Mouse (Mus musculus) liver, embryonic 13.5 days (tissue): Measurements from ENCODE around the gene Large2. TPM values are rescaled to one million over a fixed set of nuclear protein-coding genes. Genes with fewer than 3 reads are reported as not detected.
A peak's percentile ranks its signal among the peaks of the same experiment; 100 is the strongest.

Experiments
- ATAC-seq: fragments of 200-750 bp; cut with Nextera tagmentation; 2 replicates; pipeline ENCODE4 v1.8.0; 2017; ENCODE audit warnings: low read depth, mild to moderate bottlenecking, moderate number of reproducible peaks, moderate library complexity
- DNase-seq: peaks from one replicate; pipeline ENCODE4 v3.0.0; 2022
- H3K27ac ChIP-seq: fragments of 300-500 bp; sonication (generic); 2 replicates; pipeline ENCODE4 v1.5.1; 2015; ENCODE audit warnings: moderate library complexity, mild to moderate bottlenecking, inconsistent platforms
- H3K27me3 ChIP-seq: fragments of 300-500 bp; sonication (generic); 2 replicates; pipeline ENCODE4 v1.6.1; 2015; ENCODE audit warnings: mild to moderate bottlenecking, inconsistent platforms
- H3K36me3 ChIP-seq: fragments of 300-500 bp; sonication (generic); 2 replicates; pipeline ENCODE4 v1.6.1; 2015; ENCODE audit warnings: mild to moderate bottlenecking, inconsistent platforms
- H3K4me1 ChIP-seq: fragments of 300-500 bp; sonication (generic); replicated peaks from 2 replicates; pipeline ENCODE4 v1.6.1; 2015; ENCODE audit warnings: inconsistent platforms
- H3K4me2 ChIP-seq: fragments of 300-500 bp; sonication (generic); 2 replicates; pipeline ENCODE4 v1.6.1; 2015; ENCODE audit warnings: inconsistent platforms, mild to moderate bottlenecking, moderate library complexity
- H3K4me3 ChIP-seq: fragments of 300-500 bp; sonication (generic); replicated peaks from 2 replicates; pipeline ENCODE4 v1.5.1; 2015; ENCODE audit warnings: mild to moderate bottlenecking, inconsistent platforms
- H3K9ac ChIP-seq: fragments of 300-500 bp; sonication (generic); 2 replicates; pipeline ENCODE4 v1.6.1; 2015; ENCODE audit warnings: mild to moderate bottlenecking, inconsistent platforms
- H3K9me3 ChIP-seq: fragments of 300-500 bp; sonication (generic); replicated peaks from 2 replicates; pipeline ENCODE4 v1.6.1; 2016; ENCODE audit warnings: inconsistent platforms
- WGBS: fragments of 180-500 bp; shearing (Covaris S2); methylation state at CpG from one replicate; pipeline ENCODE4 v1.1.7; 2015; ENCODE audit not compliant: insufficient replicate concordance; 5-methylcytosine and 5-hydroxymethylcytosine counted together
- polyA plus RNA-seq: library from polyadenylated mRNA; unstranded; fragments of >200 nt; fragmentation: Nextera tagmentation; extraction: Ambion mirVana; gene quantifications from 2 replicates; pipeline ENCODE4 v1.2.1, GENCODE M21; 2015

Large2 gene
- polyA plus RNA-seq, 1 experiment from 2014 or later, result 1.6 TPM

DNA sequence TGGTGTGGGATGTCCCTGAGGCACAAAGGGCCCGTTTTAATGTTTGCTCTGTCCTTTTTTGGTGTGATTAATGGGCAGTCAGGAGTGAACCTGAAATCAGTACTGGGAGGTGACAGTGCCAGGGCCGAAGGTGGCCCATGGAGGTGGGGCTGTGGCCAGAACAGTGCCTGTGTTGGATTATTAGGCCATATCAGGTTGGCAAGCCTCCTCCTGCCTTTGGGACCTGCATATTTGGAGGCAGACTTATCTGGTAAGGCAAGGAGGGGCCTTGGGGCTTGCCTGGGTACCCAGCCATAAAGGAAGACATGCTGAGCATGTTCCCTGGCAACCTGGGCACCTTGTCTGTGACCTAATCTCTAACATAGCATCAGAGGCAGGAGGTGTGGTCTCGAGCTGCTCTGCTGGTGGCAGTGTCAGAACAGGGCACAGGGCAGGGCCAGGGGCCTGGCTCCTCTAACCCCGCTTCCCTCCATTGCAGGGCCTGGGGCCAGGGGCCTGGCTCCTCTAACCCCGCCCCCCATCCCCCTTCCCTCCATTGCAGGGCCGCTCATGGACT lies 5.9 kb upstream of the Large2 start:
- Histone ChIP-seq H3K4me3 (no peak overlapping the region), H3K4me2 (no peak overlapping the region), H3K27me3 (no peaks in the 10 kb centered on the region), H3K9me3 (no peaks in the 10 kb centered on the region), H3K36me3 (peaks cover 56% of the 10 kb centered on the region), H3K4me1 (peaks cover 16% of the 10 kb centered on the region), H3K27ac (no peak overlapping the region), H3K9ac (no peak overlapping the region)
- whole genome bisulfite sequencing, result 78% methylated on average over 6 of the region's 6 CpGs
- ATAC-seq (no peak), DNase-seq (no peak)

DNA sequence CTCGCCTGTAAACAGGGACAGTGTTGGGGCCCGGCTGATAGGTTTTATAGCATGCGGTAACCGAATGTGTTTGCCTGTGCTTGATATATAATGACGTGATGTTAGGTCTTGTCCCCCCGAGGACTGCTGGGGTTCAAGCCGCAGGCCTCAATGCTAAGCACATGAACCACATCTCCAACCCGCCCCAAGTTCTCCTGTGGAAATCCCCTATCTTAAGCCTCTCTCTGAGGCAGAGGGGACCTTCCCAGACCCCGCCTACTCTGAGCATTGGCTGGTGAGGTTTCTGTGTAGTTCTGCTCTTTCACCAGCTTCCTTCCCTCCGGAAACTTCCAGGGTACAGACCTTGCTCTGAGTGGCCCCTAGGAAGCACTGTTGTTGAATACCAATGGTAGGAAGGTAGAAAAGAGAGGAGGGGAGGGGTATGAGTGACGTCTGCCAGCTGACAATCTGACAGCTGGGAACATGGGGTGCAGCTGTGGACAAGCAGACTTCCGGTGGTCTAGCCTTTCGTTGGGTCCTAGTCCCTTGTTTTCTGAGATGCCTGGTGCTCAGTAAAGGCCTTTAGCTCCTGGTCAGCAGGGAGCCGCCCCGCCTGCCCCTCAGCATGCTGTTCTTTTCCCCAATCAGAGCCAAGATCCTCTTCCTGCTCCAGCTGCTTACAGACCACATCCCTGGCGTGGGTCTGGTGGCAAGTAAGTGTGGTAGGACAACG lies 5.3 kb upstream of the Large2 start:
- 75% methylated on average over 17 of the region's 17 CpGs for WGBS
- H3K9me3 ChIP-seq, result no peaks in the 10 kb centered on the region
- no peak overlapping the region for H3K9ac ChIP-seq
- no peak for ATAC-seq
- no peak for DNase-seq
- H3K36me3 ChIP-seq, result peaks cover 56% of the 10 kb centered on the region
- H3K27ac ChIP-seq, result no peak overlapping the region
- H3K4me1 ChIP-seq, result peaks cover 16% of the 10 kb centered on the region
- H3K4me3 ChIP-seq, result no peak overlapping the region
- no peak overlapping the region for H3K4me2 ChIP-seq
- no peaks in the 10 kb centered on the region for H3K27me3 ChIP-seq

- H3K4me1 ChIP-seq, result peaks cover 28% of the 10 kb centered on the region
- H3K9ac ChIP-seq, result no peak overlapping the region
- ATAC-seq (no peak), DNase-seq (no peak)
- 84% methylated on average over 7 of the region's 7 CpGs for WGBS
- H3K27ac ChIP-seq, result no peak overlapping the region
- H3K27me3 ChIP-seq, result peaks cover 13% of the 10 kb centered on the region
- H3K9me3 ChIP-seq, result no peaks in the 10 kb centered on the region
- no peak overlapping the region for H3K4me2 ChIP-seq
- peaks cover 54% of the 10 kb centered on the region for H3K36me3 ChIP-seq
- H3K4me3 ChIP-seq, result no peak overlapping the region
Observed at GRCm38 (mm10) chr2:92377320-92377719, 2.7 kb upstream of the Large2 start.

- 57% methylated on average over 6 of the region's 6 CpGs for WGBS
- Histone ChIP-seq H3K4me3 (peak overlapping the region; percentile 87), H3K9ac (peak overlapping the region; percentile 88), H3K36me3 (peaks cover 44% of the 10 kb centered on the region), H3K4me1 (peaks cover 31% of the 10 kb centered on the region), H3K9me3 (no peaks in the 10 kb centered on the region), H3K4me2 (peak overlapping the region; percentile 95), H3K27me3 (peaks cover 23% of the 10 kb centered on the region), H3K27ac (peak overlapping the region; percentile 79; the same call in 1 of the 2 replicates)
- ATAC-seq, result no peak
- no peak for DNase-seq
Observed at GRCm38 (mm10) chr2:92376300-92376699, 1.6 kb upstream of the Large2 start.

- Histone ChIP-seq H3K9ac (peak overlapping the region; percentile 88), H3K36me3 (peaks cover 39% of the 10 kb centered on the region), H3K9me3 (no peaks in the 10 kb centered on the region), H3K4me2 (peak overlapping the region; percentile 95), H3K4me3 (peak overlapping the region; percentile 87), H3K4me1 (peaks cover 36% of the 10 kb centered on the region), H3K27me3 (peaks cover 28% of the 10 kb centered on the region), H3K27ac (peak overlapping the region; percentile 79)
- DNase-seq, result no peak
- ATAC-seq, result no peak; the same call in 1 of the 2 replicates
- WGBS, result 4% methylated on average over 10 of the region's 10 CpGs
Observed at GRCm38 (mm10) chr2:92375788-92376187, 1.1 kb upstream of the Large2 start.

GRCm38 (mm10) chr2:92375099-92375623 lies 492 bp upstream of the Large2 start:
- H3K27me3 ChIP-seq, result peaks cover 34% of the 10 kb centered on the region
- peak overlapping the region; percentile 95 for H3K4me2 ChIP-seq
- peak overlapping the region; percentile 88 for H3K9ac ChIP-seq
- under 1% methylated on average over 29 of the region's 29 CpGs for WGBS
- H3K36me3 ChIP-seq, result peaks cover 32% of the 10 kb centered on the region
- ATAC-seq, result peak; percentile 95
- no peaks in the 10 kb centered on the region for H3K9me3 ChIP-seq
- H3K27ac ChIP-seq, result peak overlapping the region; percentile 79
- H3K4me1 ChIP-seq, result peaks cover 41% of the 10 kb centered on the region
- DNase-seq, result peak; percentile 94
- H3K4me3 ChIP-seq, result peak overlapping the region; percentile 87

GRCm38 (mm10) chr2:92373437-92373813 lies 1.2 kb downstream of the Large2 start:
- H3K9ac ChIP-seq, result no peak overlapping the region
- no peak overlapping the region for H3K27ac ChIP-seq
- no peak for ATAC-seq

DNA sequence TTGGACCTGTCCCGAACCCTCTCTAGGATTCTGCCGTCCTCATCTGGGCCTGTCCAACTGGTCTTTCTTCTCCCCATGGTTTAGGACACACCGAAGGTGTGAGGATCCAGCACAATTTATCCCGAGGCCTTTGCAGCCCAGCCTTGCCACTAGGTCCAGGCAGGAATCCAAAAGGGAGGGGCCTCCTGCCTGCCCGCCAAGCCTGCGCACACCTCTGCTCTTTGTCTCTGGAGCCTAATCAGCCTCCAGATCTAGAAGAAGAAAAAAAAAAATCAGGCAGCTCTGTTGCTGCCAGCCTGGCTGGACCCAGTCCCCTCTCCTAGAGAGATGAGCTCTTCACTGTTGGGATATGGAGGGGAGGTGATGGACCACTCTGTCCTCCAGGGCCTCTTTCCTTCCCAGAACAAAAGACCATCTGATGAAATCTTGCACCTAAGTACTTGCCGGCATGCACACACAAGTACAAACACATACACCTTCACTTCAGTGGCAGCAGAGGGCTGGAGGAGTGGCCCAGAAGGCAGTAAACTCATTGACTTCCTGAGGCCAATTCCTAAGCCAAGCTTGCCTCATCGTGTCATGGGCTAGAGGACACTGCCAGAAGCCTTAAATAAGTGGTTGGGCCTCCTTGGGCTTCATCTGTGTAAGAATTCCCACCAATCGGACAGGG lies 1.8 kb downstream of the Large2 start:
- H3K9me3 ChIP-seq, result no peaks in the 10 kb centered on the region
- H3K27me3 ChIP-seq, result peaks cover 56% of the 10 kb centered on the region
- peaks cover 41% of the 10 kb centered on the region for H3K4me1 ChIP-seq
- no peak overlapping the region for H3K4me2 ChIP-seq
- peaks cover 10% of the 10 kb centered on the region for H3K36me3 ChIP-seq
- WGBS, result 57% methylated on average over 9 of the region's 9 CpGs
- DNase-seq (no peak), ATAC-seq (no peak)
- no peak overlapping the region for H3K9ac ChIP-seq
- H3K4me3 ChIP-seq, result no peak overlapping the region
- H3K27ac ChIP-seq, result no peak overlapping the region

More at GRCm38 (mm10) chr2:92373437-92373813, 1.2 kb downstream of the Large2 start:
- H3K4me1 ChIP-seq, result peaks cover 41% of the 10 kb centered on the region
- peaks cover 52% of the 10 kb centered on the region for H3K27me3 ChIP-seq
- no peak for DNase-seq
- H3K4me2 ChIP-seq, result no peak overlapping the region
- no peak overlapping the region for H3K4me3 ChIP-seq
- H3K9me3 ChIP-seq, result no peaks in the 10 kb centered on the region
- peaks cover 15% of the 10 kb centered on the region for H3K36me3 ChIP-seq
- whole genome bisulfite sequencing, result 64% methylated on average over 11 of the region's 11 CpGs

GRCm38 (mm10) chr2:92371971-92372690 lies 2.5 kb downstream of the Large2 start:
- no peak for ATAC-seq
- Histone ChIP-seq H3K27ac (no peak overlapping the region), H3K4me2 (no peak overlapping the region)

DNA sequence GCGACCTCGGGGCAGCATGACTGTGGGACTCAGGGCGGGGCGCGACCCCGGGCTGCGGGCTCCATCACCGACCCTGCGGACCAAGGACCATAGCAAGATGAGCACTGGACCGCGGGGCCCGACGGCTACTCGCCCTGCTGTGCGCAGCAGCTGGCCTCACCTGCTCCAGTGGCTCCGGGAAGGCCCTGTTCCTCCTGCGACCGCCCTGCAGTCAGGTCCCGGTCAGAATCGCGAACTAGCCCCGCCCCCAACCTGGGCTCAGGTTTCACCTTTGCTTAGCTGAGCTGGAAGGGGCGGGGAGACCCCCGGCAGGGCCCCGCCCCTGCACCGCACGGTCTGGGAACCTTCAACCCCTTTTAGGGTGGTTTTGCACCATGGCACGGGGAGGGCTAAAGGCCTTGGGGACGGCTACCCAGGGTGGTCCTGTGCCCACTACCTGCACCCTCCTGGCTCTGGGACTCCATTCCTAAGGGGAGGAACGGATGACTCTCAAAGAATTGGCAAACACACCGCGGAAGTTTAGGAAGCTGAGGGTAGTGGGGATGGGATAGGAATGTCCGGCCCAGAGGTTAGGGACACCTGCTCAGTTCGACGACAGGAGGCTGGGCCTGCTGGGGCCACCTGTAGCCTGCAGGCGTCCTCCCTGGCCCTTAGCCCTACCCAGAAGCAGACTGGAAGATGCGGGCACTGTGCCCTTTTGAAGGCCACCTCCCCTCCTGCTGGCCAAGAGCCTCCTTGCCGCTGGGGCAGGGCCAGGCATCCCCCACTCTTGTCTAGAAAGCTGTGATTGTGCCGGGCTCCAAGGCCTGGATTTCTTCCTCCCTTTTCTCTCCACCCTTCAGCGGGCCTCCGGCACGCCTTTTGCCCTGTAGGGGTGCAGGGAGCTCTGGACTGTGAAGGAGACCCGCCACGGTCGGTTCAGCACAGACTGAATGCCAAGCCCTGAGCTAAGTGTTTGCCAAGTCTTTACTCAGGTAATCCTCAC lies 3.6 kb downstream of the Large2 start:
- peaks cover 68% of the 10 kb centered on the region for H3K27me3 ChIP-seq
- no peak overlapping the region for H3K27ac ChIP-seq
- H3K9ac ChIP-seq, result peak overlapping the region; percentile 51
- no peaks in the 10 kb centered on the region for H3K9me3 ChIP-seq
- H3K4me3 ChIP-seq, result peak overlapping the region; percentile 52
- no peaks in the 10 kb centered on the region for H3K36me3 ChIP-seq
- DNase-seq (no peak), ATAC-seq (no peak)
- H3K4me1 ChIP-seq, result peaks cover 30% of the 10 kb centered on the region
- 12% methylated on average over 45 of the region's 45 CpGs for WGBS
- peak overlapping the region; percentile 57 for H3K4me2 ChIP-seq

More at GRCm38 (mm10) chr2:92371971-92372690, 2.5 kb downstream of the Large2 start:
- Histone ChIP-seq H3K27me3 (peaks cover 64% of the 10 kb centered on the region), H3K36me3 (peaks cover 2% of the 10 kb centered on the region), H3K9me3 (no peaks in the 10 kb centered on the region), H3K4me3 (no peak overlapping the region), H3K9ac (no peak overlapping the region), H3K4me1 (peaks cover 40% of the 10 kb centered on the region)
- DNase-seq, result no peak
- WGBS, result 49% methylated on average over 10 of the region's 10 CpGs
